Mouse (Mus musculus) ES-E14 (cell line): Measurements from ENCODE around the gene Kmt2a. TPM values are rescaled to one million over a fixed set of nuclear protein-coding genes. Genes with fewer than 3 reads are reported as not detected.

ENCODE experiments used
- DNase-seq: peaks from one replicate; pipeline ENCODE4 v3.0.0-alpha.2; 2013; ENCODE audit warnings: low read depth, low spot score
- H3K27ac ChIP-seq: 2 replicates; pipeline ENCODE4 v1.5.1; 2012; ENCODE audit warnings: low read depth, mild to moderate bottlenecking, low read length, moderate library complexity, mixed read lengths; ENCODE audit not compliant: poor library complexity, insufficient read depth, severe bottlenecking
- H3K36me3 ChIP-seq: 2 replicates; pipeline ENCODE4 v1.6.1; 2012; ENCODE audit warnings: mild to moderate bottlenecking, low read length, moderate library complexity, mixed read lengths; ENCODE audit not compliant: control insufficient read depth, poor library complexity, insufficient read depth, severe bottlenecking
- H3K4me1 ChIP-seq, 2 experiments: fragments of 150-350 bp in 1 of 2; sonication (generic) in 1 of 2; 2 replicates each; pipeline ENCODE4 v1.6.1; 2012; ENCODE audit warnings: low read length in 2 of 2, mild to moderate bottlenecking in 1 of 2, mixed read lengths in 1 of 2; ENCODE audit not compliant: control insufficient read depth in 2 of 2, insufficient read depth in 2 of 2, poor library complexity in 1 of 2
- H3K4me3 ChIP-seq, 2 experiments: fragments of 150-350 bp in 1 of 2; sonication (generic) in 1 of 2; 2 replicates each; pipeline ENCODE4 v1.5.1; 2012; ENCODE audit warnings: low read length in 2 of 2, low read depth in 1 of 2, mild to moderate bottlenecking in 1 of 2, mixed read lengths in 1 of 2; ENCODE audit not compliant: insufficient read depth in 1 of 2, poor library complexity in 1 of 2, severe bottlenecking in 1 of 2
- H3K9ac ChIP-seq: 2 replicates; pipeline ENCODE4 v1.6.1; 2012; ENCODE audit warnings: low read depth, mild to moderate bottlenecking, low read length, mixed read lengths; ENCODE audit not compliant: poor library complexity, insufficient read depth, severe bottlenecking
- H3K9me3 ChIP-seq: fragments of 150-350 bp; sonication (generic); 2 replicates; pipeline ENCODE4 v1.6.1; 2012; ENCODE audit warnings: low read depth, mild to moderate bottlenecking, low read length; ENCODE audit not compliant: control insufficient read depth, insufficient read depth
- CHD2 ChIP-seq: IDR thresholded peaks from 2 replicates; pipeline ENCODE4 v1.6.1; 2014; ENCODE audit warnings: mild to moderate bottlenecking, low read depth, low read length, inconsistent platforms
- HCFC1 ChIP-seq: IDR thresholded peaks from 2 replicates; pipeline ENCODE4 v1.6.1; 2012; ENCODE audit warnings: low read length, inconsistent platforms, borderline replicate concordance; ENCODE audit not compliant: insufficient read depth
- MAFK ChIP-seq: IDR thresholded peaks from 2 replicates; pipeline ENCODE4 v1.6.1; 2014; ENCODE audit warnings: mild to moderate bottlenecking, low read depth, low read length, inconsistent platforms; ENCODE audit not compliant: insufficient read depth
- ZC3H11A ChIP-seq: IDR thresholded peaks from 2 replicates; pipeline ENCODE4 v1.6.1; 2012; ENCODE audit warnings: low read depth, mild to moderate bottlenecking, inconsistent platforms, low read length, borderline replicate concordance
- ZNF384 ChIP-seq: IDR thresholded peaks from 2 replicates; pipeline ENCODE4 v1.6.1; 2012; ENCODE audit warnings: low read depth, low read length, inconsistent platforms
- in situ Hi-C, 2 experiments: fragments of 600-800 bp; cut with MboI; formaldehyde crosslinking; loops; one replicate each; pipeline ENCODE4 v1.15.1; 2025; ENCODE audit warnings: low sequenced_read_pairs in 2 of 2, inconsistent platforms in 1 of 2; ENCODE audit not compliant: unreplicated experiment in 2 of 2
- total RNA-seq: library from RNA; depleted of rRNA; stranded (reverse); fragments of 300-350 nt; gene quantifications from 2 replicates; pipeline ENCODE4 v1.2.3, GENCODE M21; 2012

Kmt2a gene
- total RNA-seq, 1 experiment = 23.6 TPM

DNA sequence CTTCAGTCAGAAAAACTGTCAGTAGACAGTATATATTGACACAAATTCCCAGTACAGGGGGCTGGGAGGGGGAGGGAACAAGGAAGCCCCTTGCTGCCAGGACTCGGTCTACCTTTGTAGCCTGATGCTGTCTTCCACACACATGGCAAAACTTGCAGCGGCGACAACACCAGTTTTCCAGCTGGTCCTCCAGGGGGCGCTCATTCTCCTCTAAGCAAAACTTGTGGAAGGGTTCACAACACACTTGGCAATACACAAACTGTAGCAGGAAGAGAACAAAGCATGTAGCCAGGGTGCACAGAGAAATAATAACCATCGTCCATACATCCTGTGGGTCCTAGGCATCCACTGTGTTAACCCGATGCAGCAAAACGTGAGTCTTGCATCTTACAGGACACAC is 44.7 kb downstream of the Kmt2a start:
- Histone ChIP-seq H3K27ac (no peak overlapping the region), H3K4me1 (no peaks in the 10 kb centered on the region), H3K9ac (no peak overlapping the region), H3K36me3 (peaks cover 41% of the 10 kb centered on the region), H3K9me3 (no peaks in the 10 kb centered on the region), H3K4me3 (no peak overlapping the region)
- TF ChIP-seq HCFC1 = no peak
- TF ChIP-seq ZC3H11A = no peak; the same call in 1 of the 2 replicates
- no peak for TF ChIP-seq CHD2
- TF ChIP-seq MAFK = no peak
- no peak for TF ChIP-seq ZNF384
- peak; percentile 69 for DNase-seq
- in situ Hi-C loops = no loop called here

DNA sequence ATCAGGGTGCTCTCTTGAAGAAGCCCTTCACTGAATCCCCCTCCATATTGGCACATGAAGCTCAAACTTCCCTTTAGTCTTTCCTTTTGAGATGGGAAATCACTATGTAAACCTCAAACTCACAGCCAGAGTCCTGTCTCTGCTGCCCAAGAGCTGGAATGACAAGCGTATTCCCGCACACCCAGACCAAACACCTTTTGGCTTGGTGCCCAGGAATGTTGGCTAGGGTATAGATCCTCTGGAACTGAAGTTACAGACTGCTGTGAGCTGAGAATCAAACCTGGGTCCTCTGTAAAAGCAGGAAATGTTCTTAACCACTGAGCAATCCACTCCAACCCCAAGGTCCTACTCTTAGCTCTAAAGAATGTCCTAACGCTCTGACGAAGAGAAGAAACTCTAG is 48.7 kb downstream of the Kmt2a start:
- peaks cover 46% of the 10 kb centered on the region for H3K36me3 ChIP-seq
- DNase-seq = no peak
- no peak overlapping the region for H3K4me3 ChIP-seq
- no peak overlapping the region for H3K27ac ChIP-seq
- no peaks in the 10 kb centered on the region for H3K9me3 ChIP-seq
- in situ Hi-C loops = no loop called here
- TF ChIP-seq ZNF384 (no peak), HCFC1 (no peak), MAFK (no peak), CHD2 (no peak), ZC3H11A (no peak)
- H3K9ac ChIP-seq = no peak overlapping the region
- no peaks in the 10 kb centered on the region for H3K4me1 ChIP-seq

- Histone ChIP-seq H3K9me3 (no peaks in the 10 kb centered on the region), H3K36me3 (peaks cover 52% of the 10 kb centered on the region), H3K27ac (no peak overlapping the region), H3K9ac (no peak overlapping the region), H3K4me1 (no peaks in the 10 kb centered on the region), H3K4me3 (no peak overlapping the region)
- no peak for DNase-seq
- in situ Hi-C loops = no loop called here
- TF ChIP-seq ZNF384 (no peak), CHD2 (no peak), HCFC1 (no peak), ZC3H11A (no peak), MAFK (no peak)
These were observed 50.6 kb downstream of the Kmt2a start for GRCm38 (mm10) chr9:44830506-44830905.

GRCm38 (mm10) chr9:44828944-44829343 is 52.2 kb downstream of the Kmt2a start:
- in situ Hi-C loops = no loop called here
- Histone ChIP-seq H3K36me3 (peaks cover 45% of the 10 kb centered on the region), H3K4me1 (no peaks in the 10 kb centered on the region), H3K9ac (no peak overlapping the region), H3K4me3 (no peak overlapping the region), H3K27ac (no peak overlapping the region), H3K9me3 (no peaks in the 10 kb centered on the region)
- no peak for DNase-seq
- no peak for TF ChIP-seq ZNF384
- no peak for TF ChIP-seq HCFC1
- no peak for TF ChIP-seq MAFK
- no peak for TF ChIP-seq ZC3H11A

DNA sequence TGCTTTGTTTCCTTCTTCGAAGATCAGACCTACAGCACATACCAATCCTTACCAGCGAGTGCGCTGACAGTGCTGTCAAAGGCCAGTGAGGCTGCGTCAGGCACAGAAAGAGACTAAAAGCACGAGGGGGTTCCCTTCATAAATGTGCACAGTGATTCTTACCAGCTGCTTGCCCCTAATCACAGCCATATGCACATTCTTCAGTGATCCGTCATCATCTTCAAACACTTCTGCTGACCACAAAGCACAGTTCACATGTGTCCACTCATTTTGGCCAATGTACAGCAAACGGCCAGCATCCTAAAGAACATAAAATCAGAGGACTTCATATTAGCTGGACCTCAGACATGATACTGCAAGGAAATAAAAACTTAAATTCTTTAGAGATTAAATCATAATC is 54.4 kb downstream of the Kmt2a start:
- peaks cover 49% of the 10 kb centered on the region for H3K36me3 ChIP-seq
- DNase-seq = no peak
- in situ Hi-C loops = no loop called here

More for the DNA sequence above, 54.4 kb downstream of the Kmt2a start:
- H3K9ac ChIP-seq = no peak overlapping the region
- H3K9me3 ChIP-seq = no peaks in the 10 kb centered on the region
- no peaks in the 10 kb centered on the region for H3K4me1 ChIP-seq
- no peak overlapping the region for H3K4me3 ChIP-seq
- H3K27ac ChIP-seq = no peak overlapping the region
- TF ChIP-seq ZC3H11A (no peak), CHD2 (no peak), HCFC1 (no peak), MAFK (no peak), ZNF384 (no peak)
